Mouse (Mus musculus) lung, adult 2 months (tissue): ENCODE measurements around the gene Fam117b.

Experiments
- CTCF ChIP-seq: fragments of 200-500 bp; IDR thresholded peaks from 2 replicates; pipeline ENCODE4 v1.5.1; 2011; ENCODE audit warnings: mild to moderate bottlenecking, low read length, control low read depth; ENCODE audit not compliant: insufficient read depth
- POLR2A ChIP-seq: fragments of 200-500 bp; IDR thresholded peaks from 2 replicates; pipeline ENCODE4 v1.6.1; 2011; ENCODE audit warnings: low read depth, mild to moderate bottlenecking, control low read depth, low read length, borderline replicate concordance; ENCODE audit errors: extremely low read depth

DNA sequence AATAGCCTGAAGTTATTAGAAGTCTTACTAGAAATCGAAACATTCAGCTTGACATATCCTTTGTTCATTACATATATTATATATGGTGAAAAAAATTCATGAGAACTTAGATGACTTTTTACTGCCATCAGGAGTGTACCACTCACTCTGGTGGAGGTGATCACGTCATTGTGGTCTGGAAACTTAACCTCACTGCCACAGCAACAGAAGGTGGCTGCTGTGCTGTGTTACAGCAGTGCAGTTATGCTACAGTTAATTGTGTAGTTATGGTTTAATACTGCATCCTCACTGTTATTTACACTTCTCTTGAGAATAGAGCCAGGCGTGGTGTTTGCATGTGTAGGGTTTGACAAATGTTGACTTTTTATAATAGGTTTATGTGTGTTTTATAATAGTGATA is 4.6 kb downstream of the Fam117b start:
- no peak for TF ChIP-seq CTCF
- no peak for TF ChIP-seq POLR2A
